Mouse (Mus musculus): ENCODE results near the gene Kpna4.

GRCm38 (mm10) chr3:69169796-69170195, 42.9 kb upstream of the Kpna4 start:
- no peak for TF ChIP-seq FLI1 (IDR thresholded peaks at IDR 0.05; ENCODE audit: low read length)
- TF ChIP-seq GATA1 (IDR thresholded peaks at IDR 0.05; ENCODE audit: borderline replicate concordance, low read length): no peak

Measured in megakaryocyte, embryonic 14.5 days (primary cell).